Mouse (Mus musculus) heart, adult 18-20 months (tissue): ENCODE measurements at regions not wholly inside any gene's neighbourhood (a gene's known extent, or its start where the extent isn't known, plus 50 kb on each side); places are given as distances from the start of the nearest gene placed in this dataset.

Experiments used
- DNase-seq, 2 experiments: peaks; one replicate each; pipeline ENCODE4 v3.0.0; 2021 to 2022; ENCODE audit warnings: mixed read lengths in 1 of 2

DNA sequence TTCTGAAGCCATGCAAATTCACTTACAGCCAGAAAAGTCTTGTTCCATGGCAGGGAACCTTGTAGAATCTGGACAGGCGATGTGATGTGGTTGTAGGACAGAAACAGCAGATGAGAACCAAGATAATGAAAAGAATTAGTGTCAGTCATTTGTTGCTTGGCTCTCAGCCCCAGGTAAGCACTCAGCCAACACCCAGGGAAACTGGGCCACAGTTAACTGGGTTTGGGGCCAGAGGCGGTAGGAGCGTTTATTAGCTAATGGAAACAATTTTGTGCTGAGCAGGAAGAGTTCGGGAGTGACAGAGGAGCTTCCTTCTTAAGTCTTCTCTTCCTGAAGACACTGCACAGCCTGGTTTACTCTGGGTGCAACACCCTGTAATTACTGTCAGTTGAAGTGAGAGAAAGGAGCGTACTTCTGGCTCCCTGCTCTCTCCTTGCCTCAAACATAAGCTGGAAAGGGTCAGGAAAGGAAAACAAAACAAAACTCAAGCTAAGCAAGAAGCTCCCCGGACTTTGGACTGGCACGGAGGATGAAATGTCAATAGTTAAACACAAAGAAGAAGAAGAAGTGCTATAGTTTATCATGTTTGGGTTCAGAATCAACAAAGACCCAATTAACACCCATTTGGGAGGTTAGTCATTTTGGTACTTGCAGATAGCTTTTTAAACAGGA lies 100.4 kb downstream of the Enc1 start:
- peak; percentile 18 to 34 for DNase-seq

DNA sequence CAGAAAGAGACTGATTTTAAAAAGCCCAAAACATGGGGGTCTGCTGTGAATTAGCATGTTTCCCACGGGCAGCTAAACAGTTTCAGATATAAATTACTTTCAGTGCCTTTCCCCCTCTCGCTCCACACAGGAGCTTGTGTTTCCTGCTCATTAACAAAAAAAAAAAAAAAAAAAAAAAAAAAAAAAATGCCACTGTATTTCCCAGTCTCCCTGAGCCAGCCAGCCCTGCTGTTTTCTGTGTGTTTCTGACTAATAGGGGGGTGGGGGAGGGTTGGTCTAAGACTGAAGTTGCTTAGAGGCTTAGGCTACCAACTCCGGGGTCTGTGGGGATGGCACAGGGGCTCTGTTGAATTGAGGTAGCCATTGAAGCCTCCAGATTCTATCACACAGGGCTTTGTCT lies 97.0 kb downstream of the Enc1 start:
- DNase-seq, result no peak

DNA sequence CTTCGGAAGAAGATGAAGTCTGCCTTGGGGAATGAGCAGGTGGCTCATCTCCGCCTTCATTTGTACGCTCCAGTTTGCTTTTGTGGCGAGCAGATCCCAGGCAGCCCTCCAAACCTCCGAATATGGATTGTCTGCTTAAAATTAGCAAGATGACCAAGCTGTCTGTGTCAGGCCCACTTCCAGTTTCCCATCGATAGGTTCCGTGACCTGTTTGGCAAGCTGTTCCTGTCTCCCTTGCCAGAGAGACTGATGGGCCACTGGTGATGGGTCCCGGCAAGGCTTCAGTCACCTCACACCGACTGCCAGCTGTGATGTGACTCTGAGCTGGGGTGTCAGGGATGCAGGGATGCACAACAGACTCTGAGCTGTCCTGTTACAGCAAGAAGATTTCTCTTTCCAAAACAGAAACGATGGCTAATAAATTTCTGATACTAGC lies 96.4 kb downstream of the Enc1 start:
- peak; percentile 64 to 78 for DNase-seq

DNA sequence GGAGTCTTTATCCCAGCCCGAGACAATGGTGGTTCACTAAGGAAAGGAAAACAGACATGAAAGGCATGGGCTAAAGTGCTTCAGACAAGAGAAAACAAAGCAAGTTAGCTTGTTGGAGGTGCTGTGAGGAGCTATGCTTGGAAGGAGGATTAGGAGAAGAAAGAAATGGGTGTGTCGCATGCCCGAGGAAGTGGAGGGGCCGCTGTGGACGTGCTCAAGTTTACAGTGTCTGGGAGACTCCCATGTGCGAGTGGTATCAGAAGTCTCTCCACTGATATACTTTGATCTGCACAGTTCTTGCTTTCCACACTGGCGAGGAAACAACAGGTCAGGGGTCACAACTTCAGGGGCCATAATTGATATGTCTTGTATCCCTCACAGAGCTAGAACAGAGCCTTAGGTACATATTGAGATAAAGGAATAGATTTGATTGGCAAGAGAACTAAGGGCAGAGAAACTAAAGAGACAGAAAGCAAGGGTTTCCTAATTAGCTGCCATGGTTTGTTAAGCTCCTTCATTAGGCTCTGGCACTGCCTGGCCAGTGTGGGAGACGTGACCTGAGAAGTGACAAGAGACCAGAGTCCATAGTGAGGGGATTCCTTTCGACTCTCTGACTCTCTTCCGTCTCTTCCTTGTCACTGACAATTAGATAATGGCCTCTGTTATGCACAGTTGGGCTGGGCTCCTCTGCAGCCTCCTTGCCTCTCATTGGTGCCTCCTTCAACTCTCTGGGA lies 93.1 kb downstream of the Enc1 start:
- no peak for DNase-seq

DNA sequence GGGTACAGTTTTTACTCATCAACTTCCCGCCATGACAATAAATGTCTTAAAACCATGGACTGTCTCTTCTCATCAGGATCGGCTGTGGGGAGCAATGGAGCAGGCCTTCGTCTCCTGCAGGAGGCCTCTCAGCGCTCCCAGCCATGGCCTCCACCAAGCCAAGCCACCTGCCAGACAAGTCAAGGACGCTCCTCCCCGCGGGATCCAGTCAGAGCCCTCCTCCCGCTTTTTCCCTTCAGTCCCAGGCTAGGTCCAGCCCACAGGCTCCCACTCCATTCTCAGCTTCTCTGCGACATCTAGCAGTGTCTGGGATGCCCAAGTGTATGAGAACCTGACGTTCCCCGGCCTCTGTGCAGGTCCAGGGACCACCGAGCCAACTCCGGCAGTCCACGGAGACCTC lies 90.2 kb downstream of the Enc1 start:
- no peak for DNase-seq

DNA sequence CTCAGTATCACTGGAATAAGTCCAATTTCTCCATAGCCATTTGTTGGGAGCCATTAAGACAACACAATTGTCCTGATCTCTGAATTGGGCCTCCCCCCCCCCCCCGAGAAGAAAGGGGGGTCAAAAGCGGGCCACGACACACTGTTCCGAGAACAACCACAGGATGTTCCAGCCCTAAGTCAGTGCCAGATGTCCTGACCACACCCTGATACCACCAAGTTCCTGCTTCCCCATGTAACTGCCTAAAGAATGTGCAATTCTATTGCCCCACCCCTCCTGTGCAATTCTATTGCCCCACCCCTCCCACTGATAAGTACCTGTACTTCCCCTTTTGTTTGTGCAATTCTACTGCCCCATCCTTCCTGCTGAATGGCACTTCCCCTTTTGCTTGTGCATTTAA lies 80.4 kb downstream of the Enc1 start:
- DNase-seq, result peak in 1 of 2 experiments; percentile 30

GRCm38 (mm10) chr13:97320756-97321155 lies 79.9 kb downstream of the Enc1 start:
- DNase-seq, result no peak

DNA sequence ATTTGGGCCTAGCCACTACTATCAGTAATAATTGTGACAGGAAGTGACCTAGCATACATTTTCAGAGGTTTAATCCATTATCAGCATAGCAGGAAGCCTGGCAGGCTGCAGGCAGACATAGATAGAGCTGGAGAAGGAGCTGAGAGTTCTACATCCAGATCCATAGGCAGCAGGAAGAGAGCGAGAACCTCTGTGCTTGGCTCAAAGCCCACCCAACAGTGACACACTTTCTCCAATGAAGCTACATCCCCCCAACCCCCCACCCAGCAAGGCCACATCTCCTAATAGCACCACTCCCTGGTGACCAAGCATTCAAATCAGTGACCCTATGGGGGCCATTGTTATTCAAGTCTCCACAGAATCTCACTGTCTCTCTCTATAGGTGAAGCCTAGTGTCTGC lies 79.4 kb downstream of the Enc1 start:
- DNase-seq, result no peak

- DNase-seq, result no peak
Observed at GRCm38 (mm10) chr13:97317633-97318032, 76.7 kb downstream of the Enc1 start.

GRCm38 (mm10) chr13:97312420-97313370 lies 71.8 kb downstream of the Enc1 start:
- no peak for DNase-seq

GRCm38 (mm10) chr13:97311340-97311739 lies 70.4 kb downstream of the Enc1 start:
- DNase-seq, result peak in 1 of 2 experiments; percentile 25

GRCm38 (mm10) chr13:97310855-97311189 lies 69.9 kb downstream of the Enc1 start:
- DNase-seq, result no peak

GRCm38 (mm10) chr13:97310186-97310854 lies 69.4 kb downstream of the Enc1 start:
- DNase-seq, result peak; percentile 70 to 71

GRCm38 (mm10) chr13:97309411-97309810 lies 68.5 kb downstream of the Enc1 start:
- no peak for DNase-seq

DNA sequence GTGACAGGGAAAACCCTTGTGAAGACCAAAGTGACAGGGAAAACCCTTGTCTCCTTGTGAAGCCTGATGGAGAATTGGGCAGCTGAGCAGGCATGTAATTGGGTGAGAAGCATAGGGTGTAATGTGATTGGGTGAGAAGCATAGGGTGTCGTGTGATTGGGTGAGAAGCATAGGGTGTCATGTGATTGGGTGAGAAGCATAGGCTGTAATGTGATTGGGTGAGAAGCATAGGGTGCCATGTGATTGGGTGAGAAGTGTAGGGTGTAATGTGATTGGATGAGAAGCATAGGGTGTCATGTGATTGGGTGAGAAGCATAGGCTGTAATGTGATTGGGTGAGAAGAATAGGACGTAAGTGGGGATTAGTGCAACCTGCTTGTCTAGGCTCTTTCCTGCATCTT lies 67.5 kb downstream of the Enc1 start:
- DNase-seq, result no peak
